Mouse (Mus musculus): ENCODE measurements around the gene Atad3a.

- no peak for TF ChIP-seq POLR2A (IDR thresholded peaks at IDR 0.05; ENCODE audit: insufficient read depth, low read length)
- no peak for TF ChIP-seq EP300 (IDR thresholded peaks at IDR 0.05; ENCODE audit: insufficient read depth, low read depth, low read length)
Observed at GRCm38 (mm10) chr4:155742684-155743083, 18.2 kb downstream of the Atad3a start.
